Mouse (Mus musculus): Measurements from ENCODE around the gene Eif2b3.

- TF ChIP-seq POLR2A (IDR thresholded peaks at IDR 0.05; ENCODE audit: borderline replicate concordance, insufficient read depth, low read length), result no peak
- TF ChIP-seq CTCF (IDR thresholded peaks at IDR 0.05; ENCODE audit: borderline replicate concordance, insufficient read depth, low read depth, low read length), result no peak
These were observed 12.1 kb upstream of the Eif2b3 start for GRCm38 (mm10) chr4:117007058-117007457.

Data from cerebellum, adult 2 months (tissue).